Mouse (Mus musculus) hindbrain, postnatal 0 days (tissue): ENCODE data around the gene Insr. TPM values are rescaled to one million over a fixed set of nuclear protein-coding genes. Genes with fewer than 3 reads are reported as not detected.
"Not testable (repeated sequence)": the region's sequence is repeated elsewhere in the genome, so short reads cannot be mapped to it uniquely, and the experiment has no call there.

Experiments
- ATAC-seq: fragments of 200-750 bp; cut with Nextera tagmentation; 2 replicates; pipeline ENCODE4 v1.8.0; 2017; ENCODE audit warnings: mild to moderate bottlenecking, moderate TSS enrichment, moderate library complexity
- DNase-seq: peaks from one replicate; pipeline ENCODE4 v3.0.0-alpha.2; 2015; ENCODE audit warnings: low spot score
- H3K27ac ChIP-seq: fragments of 300-500 bp; sonication (generic); 2 replicates; pipeline ENCODE4 v1.5.1; 2014; ENCODE audit warnings: mild to moderate bottlenecking
- H3K27me3 ChIP-seq: fragments of 300-500 bp; sonication (generic); 2 replicates; pipeline ENCODE4 v1.6.1; 2014; ENCODE audit warnings: low read length, mixed read lengths; ENCODE audit not compliant: insufficient read depth
- H3K36me3 ChIP-seq: fragments of 300-500 bp; sonication (generic); 2 replicates; pipeline ENCODE4 v1.6.1; 2014; ENCODE audit warnings: low read length, mixed read lengths; ENCODE audit not compliant: insufficient read depth
- H3K4me1 ChIP-seq: fragments of 300-500 bp; sonication (generic); 2 replicates; pipeline ENCODE4 v1.6.1; 2014; ENCODE audit warnings: antibody characterized with exemption, low read length, mixed read lengths; ENCODE audit not compliant: insufficient read depth
- H3K4me2 ChIP-seq: fragments of 300-500 bp; sonication (generic); 2 replicates; pipeline ENCODE4 v1.6.1; 2014; ENCODE audit warnings: low read depth, mild to moderate bottlenecking, low read length, moderate library complexity, mixed read lengths
- H3K4me3 ChIP-seq: fragments of 300-500 bp; sonication (generic); 2 replicates; pipeline ENCODE4 v1.5.1; 2014; ENCODE audit warnings: low read length
- H3K9ac ChIP-seq: fragments of 300-500 bp; sonication (generic); replicated peaks from 2 replicates; pipeline ENCODE4 v1.6.1; 2014; ENCODE audit warnings: mild to moderate bottlenecking, low read length, moderate library complexity, mixed read lengths
- H3K9me3 ChIP-seq: fragments of 300-500 bp; sonication (generic); 2 replicates; pipeline ENCODE4 v1.6.1; 2016; ENCODE audit warnings: low read length, mixed read lengths
- CTCF ChIP-seq: IDR thresholded peaks from 2 replicates; pipeline ENCODE4 v1.5.1; 2016; ENCODE audit warnings: antibody characterized with exemption, control low read depth, low read depth
- WGBS: fragments of 180-500 bp; shearing (Covaris S2); extraction: QIAGEN DNeasy Blood & Tissue Kit; methylation state at CpG from one replicate; pipeline ENCODE4 v1.1.7; 2014; 5-methylcytosine and 5-hydroxymethylcytosine counted together
- polyA plus RNA-seq: library from polyadenylated mRNA; unstranded; fragments of >200 nt; fragmentation: Nextera tagmentation; extraction: Ambion mirVana; gene quantifications from 2 replicates; pipeline ENCODE4 v1.2.1, GENCODE M21; 2015
- total RNA-seq: library from RNA; depleted of rRNA; stranded (reverse); fragments of >200 nt; gene quantifications from 2 replicates; pipeline ENCODE4 v1.2.3, GENCODE M21; 2014

Insr gene
- total and polyA plus RNA-seq, 2 experiments from 2014 or later: 34.0 to 46.9 TPM

DNA sequence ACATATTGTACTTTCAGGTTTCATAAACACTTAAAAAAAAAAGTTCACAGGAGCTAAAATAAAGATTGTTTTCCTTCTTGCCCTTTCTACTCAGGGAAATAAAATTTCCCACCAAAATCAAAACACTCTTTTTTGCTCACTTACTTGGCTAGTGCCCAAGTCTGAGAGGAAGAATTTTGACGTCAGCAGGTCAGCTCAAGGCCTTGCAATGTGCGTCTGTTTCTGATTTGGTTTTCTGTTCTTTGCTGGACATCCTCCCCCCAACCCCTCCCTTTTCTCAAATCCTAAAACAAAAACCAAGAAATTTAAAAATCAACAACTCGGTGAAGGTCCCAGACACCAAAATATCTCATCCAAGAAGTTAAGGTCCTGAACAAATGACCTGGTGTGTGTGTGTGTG, 70.1 kb downstream of the Insr start:
- no peak for ATAC-seq
- Histone ChIP-seq H3K4me3 (no peak overlapping the region), H3K9ac (no peak overlapping the region), H3K27ac (no peak overlapping the region), H3K27me3 (no peaks in the 10 kb centered on the region), H3K4me1 (no peaks in the 10 kb centered on the region), H3K4me2 (no peak overlapping the region), H3K36me3 (no peaks in the 10 kb centered on the region; the same call in 1 of the 2 replicates), H3K9me3 (no peaks in the 10 kb centered on the region)
- no peak for DNase-seq
- WGBS: 57% methylated on average over 3 of the region's 3 CpGs
- TF ChIP-seq CTCF: no peak

GRCm38 (mm10) chr8:3208729-3209128, 70.7 kb downstream of the Insr start:
- H3K36me3 ChIP-seq: no peaks in the 10 kb centered on the region; the same call in 1 of the 2 replicates
- no peaks in the 10 kb centered on the region for H3K9me3 ChIP-seq
- ATAC-seq (no peak), DNase-seq (no peak)
- H3K4me3 ChIP-seq: no peak overlapping the region
- H3K27ac ChIP-seq: no peak overlapping the region
- no peak for TF ChIP-seq CTCF
- no peak overlapping the region for H3K9ac ChIP-seq
- no peaks in the 10 kb centered on the region for H3K4me1 ChIP-seq
- no peaks in the 10 kb centered on the region for H3K27me3 ChIP-seq
- H3K4me2 ChIP-seq: no peak overlapping the region

GRCm38 (mm10) chr8:3204758-3205443, 74.5 kb downstream of the Insr start:
- Histone ChIP-seq H3K4me3 (no peak overlapping the region), H3K36me3 (peaks cover 27% of the 10 kb centered on the region; the same call in 1 of the 2 replicates), H3K27ac (no peak overlapping the region), H3K4me1 (no peaks in the 10 kb centered on the region), H3K4me2 (no peak overlapping the region), H3K9me3 (no peaks in the 10 kb centered on the region), H3K9ac (no peak overlapping the region), H3K27me3 (no peaks in the 10 kb centered on the region)
- TF ChIP-seq CTCF: no peak
- no peak; the same call in 1 of the 2 replicates for ATAC-seq
- 87% methylated on average over 3 of the region's 3 CpGs for WGBS
- no peak for DNase-seq

DNA sequence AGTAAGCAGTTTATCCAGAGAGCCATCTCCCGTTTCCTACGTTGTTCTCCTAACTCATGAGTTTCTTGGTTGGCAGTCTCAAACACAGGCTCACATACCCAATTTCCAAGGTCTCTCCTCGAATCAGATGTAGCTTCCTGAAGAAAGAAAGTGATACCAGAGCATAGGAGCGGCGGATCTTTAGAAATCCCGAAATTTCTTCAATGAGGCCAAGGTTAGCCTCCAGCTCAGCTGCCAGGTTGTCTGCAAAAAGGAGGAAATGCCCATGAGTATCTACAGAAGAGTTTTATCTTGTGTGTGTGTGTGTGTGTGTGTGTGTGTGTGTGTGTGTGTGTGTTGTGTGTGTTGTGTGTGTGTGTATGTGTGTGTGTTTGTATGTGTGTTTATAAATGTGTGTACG, 76.6 kb downstream of the Insr start:
- no peak overlapping the region for H3K4me2 ChIP-seq
- H3K9ac ChIP-seq: no peak overlapping the region
- no peak for TF ChIP-seq CTCF
- H3K27ac ChIP-seq: no peak overlapping the region
- no peak for ATAC-seq
- H3K4me3 ChIP-seq: no peak overlapping the region
- no peaks in the 10 kb centered on the region for H3K27me3 ChIP-seq
- DNase-seq: no peak
- H3K4me1 ChIP-seq: no peaks in the 10 kb centered on the region
- H3K36me3 ChIP-seq: peaks cover 29% of the 10 kb centered on the region; the same call in 1 of the 2 replicates
- no peaks in the 10 kb centered on the region for H3K9me3 ChIP-seq
- 95% methylated on average over 7 of the region's 7 CpGs for WGBS

DNA sequence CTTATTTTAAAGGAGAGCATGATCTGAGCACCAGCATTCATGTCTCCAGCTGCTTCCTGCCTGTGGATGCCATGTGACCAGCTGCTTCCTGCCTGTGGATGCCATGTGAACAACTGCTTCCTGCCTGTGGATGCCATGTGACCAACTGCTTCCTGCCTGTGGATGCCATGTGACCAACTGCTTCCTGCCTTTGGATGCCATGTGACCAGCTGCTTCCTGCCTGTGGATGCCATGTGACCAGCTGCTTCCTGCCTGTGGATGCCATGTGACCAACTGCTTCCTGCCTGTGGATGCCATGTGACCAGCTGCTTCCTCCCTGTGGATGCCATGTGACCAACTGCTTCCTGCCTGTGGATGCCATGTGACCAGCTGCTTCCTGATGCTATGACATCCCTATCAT, 85.1 kb downstream of the Insr start:
- H3K36me3 ChIP-seq: peaks cover 70% of the 10 kb centered on the region
- not testable (repeated sequence) for H3K4me2 ChIP-seq, H3K27ac ChIP-seq, H3K4me1 ChIP-seq, H3K9ac ChIP-seq, ATAC-seq, H3K27me3 ChIP-seq, H3K4me3 ChIP-seq, H3K9me3 ChIP-seq
- peak; percentile 9 for DNase-seq

- no peak for TF ChIP-seq CTCF
- H3K9ac ChIP-seq: no peak overlapping the region
- no peaks in the 10 kb centered on the region for H3K4me1 ChIP-seq
- ATAC-seq (no peak), DNase-seq (no peak)
- no peaks in the 10 kb centered on the region for H3K27me3 ChIP-seq
- H3K4me3 ChIP-seq: no peak overlapping the region
- no peak overlapping the region for H3K27ac ChIP-seq
- no peak overlapping the region for H3K4me2 ChIP-seq
- peaks cover 80% of the 10 kb centered on the region for H3K36me3 ChIP-seq
- no peaks in the 10 kb centered on the region for H3K9me3 ChIP-seq
Observed at GRCm38 (mm10) chr8:3191006-3191405, 88.4 kb downstream of the Insr start.

GRCm38 (mm10) chr8:3187456-3187855, 92.0 kb downstream of the Insr start:
- DNase-seq (no peak), ATAC-seq (no peak)
- H3K4me1 ChIP-seq: no peaks in the 10 kb centered on the region
- H3K9me3 ChIP-seq: no peaks in the 10 kb centered on the region
- H3K4me3 ChIP-seq: no peak overlapping the region
- H3K9ac ChIP-seq: no peak overlapping the region
- peaks cover 64% of the 10 kb centered on the region for H3K36me3 ChIP-seq
- H3K27me3 ChIP-seq: no peaks in the 10 kb centered on the region
- no peak overlapping the region for H3K27ac ChIP-seq
- WGBS: 81% methylated on average over 1 of the region's 1 CpGs
- no peak for TF ChIP-seq CTCF
- no peak overlapping the region for H3K4me2 ChIP-seq
